Mouse (Mus musculus) bone marrow, adult 2 months (tissue): ENCODE results near the gene Cmtm5. TPM values are rescaled to one million over a fixed set of nuclear protein-coding genes. Genes with fewer than 3 reads are reported as not detected.

Source experiments
- H3K27ac ChIP-seq: fragments of 200-500 bp; 2 replicates; pipeline ENCODE4 v1.5.1; 2012; ENCODE audit warnings: low read depth, mild to moderate bottlenecking, control low read depth, inconsistent platforms, low read length; ENCODE audit not compliant: control insufficient read depth, poor library complexity, insufficient read depth
- H3K4me1 ChIP-seq: fragments of 200-500 bp; 2 replicates; pipeline ENCODE4 v1.6.1; 2011; ENCODE audit warnings: low read length; ENCODE audit not compliant: control insufficient read depth, insufficient read depth
- H3K4me3 ChIP-seq: fragments of 200-500 bp; replicated peaks from 2 replicates; pipeline ENCODE3; 2011; ENCODE audit warnings: mild to moderate bottlenecking, low read depth, low read length, control low read depth; ENCODE audit not compliant: control insufficient read depth
- CTCF ChIP-seq: fragments of 200-500 bp; IDR thresholded peaks from 2 replicates; pipeline ENCODE4 v1.5.1; 2011; ENCODE audit warnings: low read length, control low read depth; ENCODE audit not compliant: control insufficient read depth, insufficient read depth
- POLR2A ChIP-seq: fragments of 200-500 bp; IDR thresholded peaks from 2 replicates; pipeline ENCODE4 v1.6.1; 2011; ENCODE audit warnings: low read depth, mild to moderate bottlenecking, control low read depth, low read length, borderline replicate concordance; ENCODE audit not compliant: control insufficient read depth
- WGBS: fragments of 180-500 bp; shearing (Covaris S2); methylation state at CpG from one replicate; pipeline ENCODE4 v1.1.7; 2018; 5-methylcytosine and 5-hydroxymethylcytosine counted together
- polyA plus RNA-seq: library from polyadenylated mRNA; stranded (reverse); fragments of >200 nt; gene quantifications from 2 replicates; pipeline ENCODE4 v1.2.4, GENCODE M21; 2011; ENCODE audit warnings: low replicate concordance; ENCODE audit not compliant: missing spikeins, insufficient read depth, insufficient read length

The Cmtm5 gene
- polyA plus RNA-seq, 1 experiment: not detected

- Histone ChIP-seq H3K4me1 (no peaks in the 10 kb centered on the region; the same call in 1 of the 2 replicates), H3K4me3 (no peak overlapping the region), H3K27ac (peak overlapping the region; percentile 33; the same call in 1 of the 2 replicates)
- TF ChIP-seq CTCF: no peak
- TF ChIP-seq POLR2A: no peak
- WGBS: 2% methylated on average over 50 of the region's 58 CpGs
Measured at GRCm38 (mm10) chr14:54926401-54927158, 9.5 kb upstream of the Cmtm5 start.

- Histone ChIP-seq H3K4me1 (no peaks in the 10 kb centered on the region; the same call in 1 of the 2 replicates), H3K4me3 (no peak overlapping the region), H3K27ac (no peak overlapping the region)
- WGBS: 44% methylated on average over 7 of the region's 7 CpGs
- TF ChIP-seq POLR2A: no peak
- no peak for TF ChIP-seq CTCF
Measured at GRCm38 (mm10) chr14:54927296-54927695, 8.8 kb upstream of the Cmtm5 start.

- H3K27ac ChIP-seq: no peak overlapping the region
- no peaks in the 10 kb centered on the region; the same call in 1 of the 2 replicates for H3K4me1 ChIP-seq
- 74% methylated on average over 5 of the region's 5 CpGs for WGBS
- no peak for TF ChIP-seq POLR2A
- H3K4me3 ChIP-seq: no peak overlapping the region
Measured at GRCm38 (mm10) chr14:54929801-54930200, 6.3 kb upstream of the Cmtm5 start.

GRCm38 (mm10) chr14:54930431-54930830 lies 5.6 kb upstream of the Cmtm5 start:
- TF ChIP-seq CTCF (no peak), POLR2A (no peak)
- H3K4me1 ChIP-seq: no peaks in the 10 kb centered on the region; the same call in 1 of the 2 replicates
- WGBS: 25% methylated on average over 2 of the region's 2 CpGs
- H3K4me3 ChIP-seq: no peak overlapping the region
- no peak overlapping the region for H3K27ac ChIP-seq

GRCm38 (mm10) chr14:54932645-54933150 lies 3.4 kb upstream of the Cmtm5 start, which contains the start of gene Il25:
Gene Il25, plus strand, starts transcription at chr14:54932695.
- no peak within 1 kb of the TSS for H3K4me3 ChIP-seq
- no peak within 1 kb of the TSS for H3K27ac ChIP-seq
- WGBS: 75% methylated on average over 6 of the region's 6 CpGs
- H3K4me1 ChIP-seq: no peaks in the 10 kb centered on the region; the same call in 1 of the 2 replicates
- TF ChIP-seq CTCF (no peak), POLR2A (no peak)

DNA sequence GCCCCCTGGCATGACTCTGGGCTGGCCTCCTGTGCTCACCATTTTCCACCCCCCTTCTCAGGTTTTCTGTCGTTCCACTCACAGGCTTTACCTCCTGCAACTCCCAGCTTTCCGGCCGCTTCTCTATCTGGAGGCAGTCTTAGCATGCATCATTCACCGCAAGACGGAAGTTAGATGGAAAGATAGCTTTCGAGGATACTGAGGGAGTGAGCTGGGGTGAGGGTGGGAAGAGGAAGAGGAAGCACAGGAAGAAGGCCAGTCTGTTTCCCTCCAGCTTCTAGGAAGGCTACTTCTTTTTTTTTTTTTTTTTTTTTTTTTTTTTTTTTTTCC lies 735 bp downstream of the Cmtm5 start:
- 25% methylated on average over 6 of the region's 6 CpGs for WGBS
- H3K27ac ChIP-seq: no peak overlapping the region
- no peak overlapping the region for H3K4me3 ChIP-seq
- TF ChIP-seq CTCF: no peak
- no peak for TF ChIP-seq POLR2A
- no peaks in the 10 kb centered on the region for H3K4me1 ChIP-seq

DNA sequence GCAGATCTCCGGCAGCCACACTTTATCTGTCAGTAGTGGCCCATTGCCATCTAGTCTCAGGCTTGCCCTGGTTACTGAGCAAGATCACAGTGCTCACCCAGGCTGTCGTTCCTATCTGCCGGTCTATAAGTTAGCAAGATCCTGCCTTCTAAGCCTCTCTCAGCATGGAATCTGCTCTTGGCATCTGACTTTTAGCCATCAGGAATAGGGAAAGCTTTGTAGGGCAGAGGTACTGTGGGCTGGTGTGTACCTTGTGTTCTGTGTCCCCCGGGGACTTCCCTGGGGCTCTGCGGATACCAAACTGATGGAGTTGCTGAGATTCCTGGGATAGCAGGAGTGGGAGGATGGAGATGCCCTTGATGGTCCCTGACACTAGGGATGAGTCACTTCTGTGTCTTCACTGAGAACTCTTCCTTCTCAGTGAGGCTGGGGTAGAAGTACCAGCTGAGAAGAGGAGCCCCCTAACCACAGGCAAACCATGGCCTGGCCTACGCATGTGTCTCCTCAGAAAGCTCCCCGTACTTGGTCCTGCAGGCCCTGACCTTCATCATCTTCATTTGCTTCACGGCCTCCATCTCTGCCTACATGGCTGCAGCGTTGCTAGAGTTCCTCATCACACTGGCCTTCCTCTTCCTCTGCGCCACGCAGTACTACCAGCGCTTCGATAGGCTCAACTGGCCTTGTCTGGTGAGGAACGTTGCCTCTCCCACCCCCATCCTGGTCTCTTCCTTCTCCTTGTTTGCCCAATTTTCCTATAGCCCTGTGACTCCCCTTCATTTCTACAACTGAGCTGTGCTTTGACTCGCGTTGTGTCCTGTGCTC lies 1.5 kb downstream of the Cmtm5 start:
- WGBS: 82% methylated on average over 16 of the region's 16 CpGs
- H3K4me3 ChIP-seq: no peak overlapping the region
- no peak overlapping the region for H3K27ac ChIP-seq
- no peaks in the 10 kb centered on the region for H3K4me1 ChIP-seq
- TF ChIP-seq POLR2A (no peak), CTCF (no peak)

GRCm38 (mm10) chr14:54938431-54939219 lies 2.6 kb downstream of the Cmtm5 start:
- no peak overlapping the region for H3K27ac ChIP-seq
- 78% methylated on average over 15 of the region's 15 CpGs for WGBS
- H3K4me3 ChIP-seq: no peak overlapping the region
- TF ChIP-seq POLR2A: no peak
- no peak for TF ChIP-seq CTCF
- no peaks in the 10 kb centered on the region for H3K4me1 ChIP-seq
